Mouse (Mus musculus) kidney, adult 2 months (tissue): Measurements from ENCODE around the gene Rps16.

Experiments
- CTCF ChIP-seq: fragments of 200-500 bp; conservative IDR thresholded peaks from 2 replicates; pipeline ENCODE4 v1.5.1; 2011; ENCODE audit warnings: low read depth, mild to moderate bottlenecking, control low read depth, low read length, moderate library complexity, mixed read lengths; ENCODE audit not compliant: insufficient read depth, insufficient read length
- POLR2A ChIP-seq: fragments of 200-500 bp; IDR thresholded peaks from one replicate; pipeline ENCODE4 v1.6.1; 2011; ENCODE audit warnings: low read depth, low read length, control low read depth

GRCm38 (mm10) chr7:28386007-28386406 is 35.6 kb downstream of the Rps16 start:
- TF ChIP-seq CTCF = no peak
- TF ChIP-seq POLR2A = no peak
